Mouse (Mus musculus): ENCODE results near the gene Clic6. TPM values are rescaled to one million over a fixed set of nuclear protein-coding genes. Genes with fewer than 3 reads are reported as not detected.
A peak's percentile ranks its signal among the peaks of the same experiment; 100 is the strongest.

Clic6 gene
- 0.41 TPM in 2 replicates for polyA plus RNA-seq (2014; fragmentation: Nextera tagmentation; extraction: Ambion mirVana)

GRCm38 (mm10) chr16:92485436-92485835, at the start of gene Clic6:
TSS of gene Clic6 (plus strand) at chr16:92485736.
- no peak within 1 kb of the TSS for H3K4me2 ChIP-seq (ENCODE audit: low read depth, severe bottlenecking)
- ATAC-seq (ENCODE audit: insufficient number of reproducible peaks, low FRiP score, low TSS enrichment, low read depth) (no peak), DNase-seq (ENCODE audit: low spot score) (no peak)
- H3K9me3 ChIP-seq (ENCODE audit: control insufficient read depth, low read length): no peaks in the 10 kb centered on the region
- WGBS: 89% methylated on average over 5 of the region's 5 CpGs
- no peak within 1 kb of the TSS for H3K9ac ChIP-seq (ENCODE audit: low read length)
- H3K4me1 ChIP-seq (ENCODE audit: control insufficient read depth, insufficient read depth, low read length): no peaks in the 10 kb centered on the region
- H3K27me3 ChIP-seq (ENCODE audit: control insufficient read depth, insufficient read depth, low read length): no peaks in the 10 kb centered on the region
- no peaks in the 10 kb centered on the region for H3K36me3 ChIP-seq (ENCODE audit: control insufficient read depth, insufficient read depth, low read length)
- no peak within 1 kb of the TSS for H3K4me3 ChIP-seq (ENCODE audit: low read depth, low read length)
- no peak within 1 kb of the TSS for H3K27ac ChIP-seq (replicated peaks; ENCODE audit: low read depth, low read length)

GRCm38 (mm10) chr16:92439775-92440174, 45.8 kb upstream of the Clic6 start:
- no peaks in the 10 kb centered on the region for H3K9me3 ChIP-seq (ENCODE audit: control insufficient read depth, low read length)
- no peak for DNase-seq (ENCODE audit: low spot score)
- no peak for ATAC-seq (ENCODE audit: insufficient number of reproducible peaks, low FRiP score, low TSS enrichment, low read depth)
- H3K9ac ChIP-seq (ENCODE audit: low read length): no peak overlapping the region
- no peak overlapping the region for H3K27ac ChIP-seq (replicated peaks; ENCODE audit: low read depth, low read length)
- no peak overlapping the region for H3K4me3 ChIP-seq (ENCODE audit: low read depth, low read length)
- H3K4me1 ChIP-seq (ENCODE audit: control insufficient read depth, insufficient read depth, low read length): 0 out of 2 replicates have a peak, but pooled peaks cover 3% of the 10 kb centered on the region
- no peak overlapping the region for H3K4me2 ChIP-seq (ENCODE audit: low read depth, severe bottlenecking)
- 84% methylated on average over 2 of the region's 2 CpGs for WGBS
- H3K27me3 ChIP-seq (ENCODE audit: control insufficient read depth, insufficient read depth, low read length): no peaks in the 10 kb centered on the region
- no peaks in the 10 kb centered on the region for H3K36me3 ChIP-seq (ENCODE audit: control insufficient read depth, insufficient read depth, low read length)

GRCm38 (mm10) chr16:92440229-92440628, 45.3 kb upstream of the Clic6 start:
- no peaks in the 10 kb centered on the region for H3K9me3 ChIP-seq (ENCODE audit: control insufficient read depth, low read length)
- no peaks in the 10 kb centered on the region for H3K27me3 ChIP-seq (ENCODE audit: control insufficient read depth, insufficient read depth, low read length)
- ATAC-seq (ENCODE audit: insufficient number of reproducible peaks, low FRiP score, low TSS enrichment, low read depth) (no peak), DNase-seq (ENCODE audit: low spot score) (no peak)
- H3K4me2 ChIP-seq (ENCODE audit: low read depth, severe bottlenecking): no peak overlapping the region
- H3K4me3 ChIP-seq (ENCODE audit: low read depth, low read length): no peak overlapping the region
- 0 out of 2 replicates have a peak, but pooled peaks cover 3% of the 10 kb centered on the region for H3K4me1 ChIP-seq (ENCODE audit: control insufficient read depth, insufficient read depth, low read length)
- H3K27ac ChIP-seq (replicated peaks; ENCODE audit: low read depth, low read length): no peak overlapping the region
- no peak overlapping the region for H3K9ac ChIP-seq (ENCODE audit: low read length)
- no peaks in the 10 kb centered on the region for H3K36me3 ChIP-seq (ENCODE audit: control insufficient read depth, insufficient read depth, low read length)
- 87% methylated on average over 8 of the region's 8 CpGs for WGBS

- H3K27ac ChIP-seq (replicated peaks; ENCODE audit: low read depth, low read length): no peak overlapping the region
- no peak overlapping the region for H3K4me2 ChIP-seq (ENCODE audit: low read depth, severe bottlenecking)
- WGBS: 77% methylated on average over 3 of the region's 3 CpGs
- no peak overlapping the region for H3K9ac ChIP-seq (ENCODE audit: low read length)
- no peak overlapping the region for H3K4me3 ChIP-seq (ENCODE audit: low read depth, low read length)
- no peaks in the 10 kb centered on the region for H3K9me3 ChIP-seq (ENCODE audit: control insufficient read depth, low read length)
- 0 out of 2 replicates have a peak, but pooled peaks cover 3% of the 10 kb centered on the region for H3K4me1 ChIP-seq (ENCODE audit: control insufficient read depth, insufficient read depth, low read length)
- DNase-seq (ENCODE audit: low spot score) (no peak), ATAC-seq (ENCODE audit: insufficient number of reproducible peaks, low FRiP score, low TSS enrichment, low read depth) (no peak)
- no peaks in the 10 kb centered on the region for H3K36me3 ChIP-seq (ENCODE audit: control insufficient read depth, insufficient read depth, low read length)
- H3K27me3 ChIP-seq (ENCODE audit: control insufficient read depth, insufficient read depth, low read length): no peaks in the 10 kb centered on the region
Observed at GRCm38 (mm10) chr16:92441203-92441602, 44.3 kb upstream of the Clic6 start.

GRCm38 (mm10) chr16:92442150-92442549, 43.4 kb upstream of the Clic6 start:
- Histone ChIP-seq H3K27me3 (ENCODE audit: control insufficient read depth, insufficient read depth, low read length) (no peaks in the 10 kb centered on the region), H3K27ac (replicated peaks; ENCODE audit: low read depth, low read length) (no peak overlapping the region), H3K4me3 (ENCODE audit: low read depth, low read length) (no peak overlapping the region), H3K9me3 (ENCODE audit: control insufficient read depth, low read length) (no peaks in the 10 kb centered on the region), H3K36me3 (ENCODE audit: control insufficient read depth, insufficient read depth, low read length) (no peaks in the 10 kb centered on the region), H3K4me1 (ENCODE audit: control insufficient read depth, insufficient read depth, low read length) (0 out of 2 replicates have a peak, but pooled peaks cover 3% of the 10 kb centered on the region), H3K4me2 (ENCODE audit: low read depth, severe bottlenecking) (no peak overlapping the region), H3K9ac (ENCODE audit: low read length) (no peak overlapping the region)
- WGBS: 93% methylated on average over 11 of the region's 11 CpGs
- ATAC-seq (ENCODE audit: insufficient number of reproducible peaks, low FRiP score, low TSS enrichment, low read depth) (no peak), DNase-seq (ENCODE audit: low spot score) (no peak)

GRCm38 (mm10) chr16:92442946-92443345, 42.6 kb upstream of the Clic6 start:
- Histone ChIP-seq H3K27ac (replicated peaks; ENCODE audit: low read depth, low read length) (no peak overlapping the region), H3K4me3 (ENCODE audit: low read depth, low read length) (no peak overlapping the region), H3K9ac (ENCODE audit: low read length) (no peak overlapping the region), H3K27me3 (ENCODE audit: control insufficient read depth, insufficient read depth, low read length) (no peaks in the 10 kb centered on the region), H3K4me2 (ENCODE audit: low read depth, severe bottlenecking) (no peak overlapping the region), H3K36me3 (ENCODE audit: control insufficient read depth, insufficient read depth, low read length) (no peaks in the 10 kb centered on the region), H3K4me1 (ENCODE audit: control insufficient read depth, insufficient read depth, low read length) (0 out of 2 replicates have a peak, but pooled peaks cover 3% of the 10 kb centered on the region), H3K9me3 (ENCODE audit: control insufficient read depth, low read length) (no peaks in the 10 kb centered on the region)
- ATAC-seq (ENCODE audit: insufficient number of reproducible peaks, low FRiP score, low TSS enrichment, low read depth): no peak
- WGBS: 92% methylated on average over 4 of the region's 4 CpGs
- DNase-seq (ENCODE audit: low spot score): no peak

- H3K36me3 ChIP-seq (ENCODE audit: control insufficient read depth, insufficient read depth, low read length): no peaks in the 10 kb centered on the region
- 0 out of 2 replicates have a peak, but pooled peaks cover 3% of the 10 kb centered on the region for H3K4me1 ChIP-seq (ENCODE audit: control insufficient read depth, insufficient read depth, low read length)
- H3K9ac ChIP-seq (ENCODE audit: low read length): no peak overlapping the region
- no peak overlapping the region for H3K4me3 ChIP-seq (ENCODE audit: low read depth, low read length)
- H3K4me2 ChIP-seq (ENCODE audit: low read depth, severe bottlenecking): no peak overlapping the region
- ATAC-seq (ENCODE audit: insufficient number of reproducible peaks, low FRiP score, low TSS enrichment, low read depth) (no peak), DNase-seq (ENCODE audit: low spot score) (no peak)
- no peaks in the 10 kb centered on the region for H3K27me3 ChIP-seq (ENCODE audit: control insufficient read depth, insufficient read depth, low read length)
- H3K27ac ChIP-seq (replicated peaks; ENCODE audit: low read depth, low read length): no peak overlapping the region
- 74% methylated on average over 13 of the region's 13 CpGs for WGBS
- no peaks in the 10 kb centered on the region for H3K9me3 ChIP-seq (ENCODE audit: control insufficient read depth, low read length)
Observed at GRCm38 (mm10) chr16:92443644-92444113, 41.9 kb upstream of the Clic6 start.

GRCm38 (mm10) chr16:92445377-92445776, 40.2 kb upstream of the Clic6 start:
- Histone ChIP-seq H3K4me3 (ENCODE audit: low read depth, low read length) (no peak overlapping the region), H3K36me3 (ENCODE audit: control insufficient read depth, insufficient read depth, low read length) (no peaks in the 10 kb centered on the region), H3K27ac (replicated peaks; ENCODE audit: low read depth, low read length) (no peak overlapping the region), H3K4me2 (ENCODE audit: low read depth, severe bottlenecking) (no peak overlapping the region), H3K27me3 (ENCODE audit: control insufficient read depth, insufficient read depth, low read length) (no peaks in the 10 kb centered on the region), H3K9ac (ENCODE audit: low read length) (no peak overlapping the region), H3K9me3 (ENCODE audit: control insufficient read depth, low read length) (no peaks in the 10 kb centered on the region), H3K4me1 (ENCODE audit: control insufficient read depth, insufficient read depth, low read length) (0 out of 2 replicates have a peak, but pooled peaks cover 3% of the 10 kb centered on the region)
- WGBS: 67% methylated on average over 10 of the region's 10 CpGs
- peak; percentile 49 for DNase-seq (ENCODE audit: low spot score)
- ATAC-seq (ENCODE audit: insufficient number of reproducible peaks, low FRiP score, low TSS enrichment, low read depth): no peak

- H3K36me3 ChIP-seq (ENCODE audit: control insufficient read depth, insufficient read depth, low read length): no peaks in the 10 kb centered on the region
- WGBS: 94% methylated on average over 14 of the region's 14 CpGs
- H3K4me3 ChIP-seq (ENCODE audit: low read depth, low read length): no peak overlapping the region
- no peak overlapping the region for H3K27ac ChIP-seq (replicated peaks; ENCODE audit: low read depth, low read length)
- H3K4me2 ChIP-seq (ENCODE audit: low read depth, severe bottlenecking): no peak overlapping the region
- H3K9me3 ChIP-seq (ENCODE audit: control insufficient read depth, low read length): no peaks in the 10 kb centered on the region
- no peaks in the 10 kb centered on the region for H3K27me3 ChIP-seq (ENCODE audit: control insufficient read depth, insufficient read depth, low read length)
- H3K9ac ChIP-seq (ENCODE audit: low read length): no peak overlapping the region
- no peak for ATAC-seq (ENCODE audit: insufficient number of reproducible peaks, low FRiP score, low TSS enrichment, low read depth)
- DNase-seq (ENCODE audit: low spot score): no peak
- H3K4me1 ChIP-seq (ENCODE audit: control insufficient read depth, insufficient read depth, low read length): 0 out of 2 replicates have a peak, but pooled peaks cover under 1% of the 10 kb centered on the region
Observed at GRCm38 (mm10) chr16:92449080-92449479, 36.5 kb upstream of the Clic6 start.
